In genomic region chr11:102431018-102431645, GRCm38 (mm10) we compare ENCODE assay signal across 8 mouse cellular contexts. TPM values are rescaled to one million over a fixed set of nuclear protein-coding genes. Genes with fewer than 3 reads are reported as not detected.
A peak's percentile ranks its signal among the peaks of the same experiment; 100 is the strongest.
DNase-seq lines count a peak whose midpoint lies in the region; ATAC-seq and TF ChIP-seq lines count a peak whose summit lies in the region.

No protein-coding gene starts in this region.

- TF ChIP-seq POLR2A in limb, embryonic 14.5 days (IDR thresholded peaks at IDR 0.05; ENCODE audit: borderline replicate concordance, extremely low read depth, insufficient read depth, insufficient read length): no peak

- ATAC-seq in intestine, embryonic 16.5 days: peak; percentile 27; the same call in 1 of the 2 replicates
- 0 out of 2 replicates have a peak, but pooled peaks have one; percentile 27 for ATAC-seq in limb, embryonic 14.5 days (ENCODE audit: low FRiP score, low read depth)
- peak; percentile 44; the same call in 1 of the 2 replicates for ATAC-seq in midbrain, embryonic 14.5 days (ENCODE audit: low FRiP score, low TSS enrichment)

- H3K4me2 ChIP-seq in intestine, embryonic 16.5 days (ENCODE audit: low read depth, low read length): peak overlapping the region; percentile 87
- peak overlapping the region; percentile 86 for H3K4me2 ChIP-seq in limb, embryonic 14.5 days (replicated peaks; ENCODE audit: low read depth, low read length, severe bottlenecking)
- H3K4me2 ChIP-seq in midbrain, embryonic 14.5 days (ENCODE audit: low read length): peak overlapping the region; percentile 93

- intact Hi-C loops in gastrocnemius, postnatal 36 days (cut with DNase I): no loop called here

- peaks cover 19% of the 10 kb centered on the region for H3K4me1 ChIP-seq in intestine, embryonic 16.5 days (ENCODE audit: control insufficient read depth, insufficient read depth, low read length)
- H3K4me1 ChIP-seq in limb, embryonic 14.5 days (ENCODE audit: control insufficient read depth, insufficient read depth, low read length): peaks cover 9% of the 10 kb centered on the region
- H3K4me1 ChIP-seq in midbrain, embryonic 14.5 days (ENCODE audit: control insufficient read depth, insufficient read depth, low read length): peaks cover 7% of the 10 kb centered on the region; the same call in 1 of the 2 replicates

- no peaks in the 10 kb centered on the region for H3K9me3 ChIP-seq in intestine, embryonic 16.5 days (ENCODE audit: control insufficient read depth, low read length)
- no peaks in the 10 kb centered on the region for H3K9me3 ChIP-seq in limb, embryonic 14.5 days (ENCODE audit: control insufficient read depth, low read length)
- no peaks in the 10 kb centered on the region for H3K9me3 ChIP-seq in midbrain, embryonic 14.5 days (ENCODE audit: control insufficient read depth, low read length)

- peak overlapping the region; percentile 75 for H3K9ac ChIP-seq in intestine, embryonic 16.5 days (ENCODE audit: low read depth, low read length)
- H3K9ac ChIP-seq in limb, embryonic 14.5 days (ENCODE audit: low read depth, low read length, severe bottlenecking): peak overlapping the region; percentile 49
- peak overlapping the region; percentile 42 for H3K9ac ChIP-seq in midbrain, embryonic 14.5 days (replicated peaks; ENCODE audit: low read length)

- WGBS in intestine, embryonic 16.5 days: 0% methylated on average over 7 of the region's 7 CpGs
- 3% methylated on average over 7 of the region's 7 CpGs for WGBS in limb, embryonic 14.5 days
- WGBS in midbrain, embryonic 14.5 days: 0% methylated on average over 7 of the region's 7 CpGs

- H3K27ac ChIP-seq in intestine, embryonic 16.5 days (ENCODE audit: low read length): peak overlapping the region; percentile 93
- H3K27ac ChIP-seq in limb, embryonic 14.5 days (replicated peaks; ENCODE audit: low read depth, low read length): peak overlapping the region; percentile 67
- H3K27ac ChIP-seq in midbrain, embryonic 14.5 days (replicated peaks; ENCODE audit: low read depth, low read length): peak overlapping the region; percentile 63; the same call in 1 of the 2 replicates

- H3K4me3 ChIP-seq in intestine, embryonic 16.5 days (ENCODE audit: low read length): peak overlapping the region; percentile 71
- peak overlapping the region; percentile 63 for H3K4me3 ChIP-seq in limb, embryonic 14.5 days (replicated peaks; ENCODE audit: low read length)
- peak overlapping the region; percentile 41 for H3K4me3 ChIP-seq in midbrain, embryonic 14.5 days (replicated peaks; ENCODE audit: low read depth, low read length)

- DNase-seq in urinary bladder, adult 18-20 months (ENCODE audit: low spot score in 2 of 2): peak; percentile 74 to 75
- no peak for DNase-seq in urinary bladder, adult 2 months (ENCODE audit: low spot score)
- DNase-seq in embryo, embryonic 10.5 days (ENCODE audit: low spot score): peak; percentile 94
- peak; percentile 61 to 77 for DNase-seq in gastrocnemius, postnatal 36 days
- DNase-seq in limb, embryonic 14.5 days (ENCODE audit: low spot score): peak; percentile 89
- DNase-seq in midbrain, embryonic 14.5 days: peak; percentile 93
- DNase-seq in splenic B cell, adult 2 months (ENCODE audit: low read depth, low spot score): peak; percentile 79

- no peaks in the 10 kb centered on the region for H3K27me3 ChIP-seq in intestine, embryonic 16.5 days (replicated peaks; ENCODE audit: control insufficient read depth, insufficient read depth, low read length)
- no peaks in the 10 kb centered on the region for H3K27me3 ChIP-seq in limb, embryonic 14.5 days (ENCODE audit: control insufficient read depth, insufficient read depth, low read length)
- H3K27me3 ChIP-seq in midbrain, embryonic 14.5 days (ENCODE audit: control insufficient read depth, insufficient read depth, low read length): no peaks in the 10 kb centered on the region
- H3K27me3 ChIP-seq in splenic B cell, adult 2 months (ENCODE audit: control insufficient read depth, insufficient read depth, low read length, poor library complexity, severe bottlenecking): no peaks in the 10 kb centered on the region

- H3K36me3 ChIP-seq in intestine, embryonic 16.5 days (ENCODE audit: control insufficient read depth, insufficient read depth, low read length): peaks cover 13% of the 10 kb centered on the region
- H3K36me3 ChIP-seq in limb, embryonic 14.5 days (ENCODE audit: control insufficient read depth, insufficient read depth, low read length): peaks cover 32% of the 10 kb centered on the region
- peaks cover 26% of the 10 kb centered on the region for H3K36me3 ChIP-seq in midbrain, embryonic 14.5 days (ENCODE audit: control insufficient read depth, insufficient read depth, low read length)
- peaks cover 4% of the 10 kb centered on the region for H3K36me3 ChIP-seq in splenic B cell, adult 2 months (ENCODE audit: control insufficient read depth, insufficient read depth, low read length, poor library complexity, severe bottlenecking)

RNA-seq across cellular contexts. Expression of gene Grn, which starts 1.0 kb away (rescaled TPM):
- polyA plus RNA-seq in urinary bladder, adult 2 months (2012; rRNA removed): 190 and 251 TPM in 2 replicates
- 10 to 100 TPM; 23.5 to 24.8 TPM for total RNA-seq in gastrocnemius, postnatal 36 days (2021)
- polyA plus RNA-seq in intestine, embryonic 16.5 days (2015; fragmentation: Nextera tagmentation; extraction: Ambion mirVana): 221 and 245 TPM in 2 replicates
- polyA plus RNA-seq in limb, embryonic 14.5 days (2012; rRNA removed): 120 and 135 TPM in 2 replicates
- polyA plus RNA-seq in limb, embryonic 14.5 days (2014; fragmentation: Nextera tagmentation; extraction: Ambion mirVana): 118 and 133 TPM in 2 replicates
- polyA plus RNA-seq in midbrain, embryonic 14.5 days (2014; fragmentation: Nextera tagmentation; extraction: Ambion mirVana): 33.1 and 45.5 TPM in 2 replicates

RNA-seq across cellular contexts. Expression of gene Fam171a2, which starts 16.4 kb away (rescaled TPM):
- 6.9 and 10.4 TPM in 2 replicates for polyA plus RNA-seq in urinary bladder, adult 2 months (2012; rRNA removed)
- total RNA-seq in gastrocnemius, postnatal 36 days (2021): 1 to 10 TPM; 1.4 to 1.6 TPM
- polyA plus RNA-seq in intestine, embryonic 16.5 days (2015; fragmentation: Nextera tagmentation; extraction: Ambion mirVana): 0.86 and 1.8 TPM in 2 replicates
- polyA plus RNA-seq in limb, embryonic 14.5 days (2012; rRNA removed): 56.8 and 85.1 TPM in 2 replicates
- 8.9 and 10.0 TPM in 2 replicates for polyA plus RNA-seq in limb, embryonic 14.5 days (2014; fragmentation: Nextera tagmentation; extraction: Ambion mirVana)
- polyA plus RNA-seq in midbrain, embryonic 14.5 days (2014; fragmentation: Nextera tagmentation; extraction: Ambion mirVana): 28.6 and 50.4 TPM in 2 replicates

RNA-seq across cellular contexts. Expression of gene Slc25a39, which starts 23.4 kb away (rescaled TPM):
- 80.3 and 88.2 TPM in 2 replicates for polyA plus RNA-seq in urinary bladder, adult 2 months (2012; rRNA removed)
- 10 to 100 TPM; 56.2 to 64.3 TPM for total RNA-seq in gastrocnemius, postnatal 36 days (2021)
- 366 and 376 TPM in 2 replicates for polyA plus RNA-seq in intestine, embryonic 16.5 days (2015; fragmentation: Nextera tagmentation; extraction: Ambion mirVana)
- 120 and 181 TPM in 2 replicates for polyA plus RNA-seq in limb, embryonic 14.5 days (2012; rRNA removed)
- polyA plus RNA-seq in limb, embryonic 14.5 days (2014; fragmentation: Nextera tagmentation; extraction: Ambion mirVana): 179 and 195 TPM in 2 replicates
- polyA plus RNA-seq in midbrain, embryonic 14.5 days (2014; fragmentation: Nextera tagmentation; extraction: Ambion mirVana): 132 and 144 TPM in 2 replicates

RNA-seq across cellular contexts. Expression of gene Rundc3a, which starts 37.9 kb away (rescaled TPM):
- 1.4 and 2.9 TPM in 2 replicates for polyA plus RNA-seq in urinary bladder, adult 2 months (2012; rRNA removed)
- not detected for total RNA-seq in gastrocnemius, postnatal 36 days (2021)
- polyA plus RNA-seq in intestine, embryonic 16.5 days (2015; fragmentation: Nextera tagmentation; extraction: Ambion mirVana): 6.0 and 6.8 TPM in 2 replicates
- polyA plus RNA-seq in limb, embryonic 14.5 days (2012; rRNA removed): 2.9 and 3.2 TPM in 2 replicates
- 1.0 and 1.1 TPM in 2 replicates for polyA plus RNA-seq in limb, embryonic 14.5 days (2014; fragmentation: Nextera tagmentation; extraction: Ambion mirVana)
- polyA plus RNA-seq in midbrain, embryonic 14.5 days (2014; fragmentation: Nextera tagmentation; extraction: Ambion mirVana): 113 and 165 TPM in 2 replicates

RNA-seq across cellular contexts. Expression of gene Itga2b, which starts 38.8 kb away (rescaled TPM):
- polyA plus RNA-seq in urinary bladder, adult 2 months (2012; rRNA removed): 5.7 and 7.2 TPM in 2 replicates
- 1 to 10 TPM in 1 of 2 experiments, under 1 TPM in 1; 0.56 to 1.1 TPM for total RNA-seq in gastrocnemius, postnatal 36 days (2021)
- polyA plus RNA-seq in intestine, embryonic 16.5 days (2015; fragmentation: Nextera tagmentation; extraction: Ambion mirVana): 3.1 and 3.7 TPM in 2 replicates
- 7.0 and 7.3 TPM in 2 replicates for polyA plus RNA-seq in limb, embryonic 14.5 days (2012; rRNA removed)
- 3.5 and 5.0 TPM in 2 replicates for polyA plus RNA-seq in limb, embryonic 14.5 days (2014; fragmentation: Nextera tagmentation; extraction: Ambion mirVana)
- 5.4 and 7.7 TPM in 2 replicates for polyA plus RNA-seq in midbrain, embryonic 14.5 days (2014; fragmentation: Nextera tagmentation; extraction: Ambion mirVana)
